Mouse (Mus musculus) limb, embryonic 14.5 days (tissue): ENCODE results near the gene Fars2. TPM values are rescaled to one million over a fixed set of nuclear protein-coding genes. Genes with fewer than 3 reads are reported as not detected.
A peak's percentile ranks its signal among the peaks of the same experiment; 100 is the strongest.

Source experiments
- ATAC-seq: fragments of 200-750 bp; cut with Nextera tagmentation; 2 replicates; pipeline ENCODE4 v1.8.0; 2017; ENCODE audit warnings: low read depth, moderate number of reproducible peaks, moderate TSS enrichment; ENCODE audit not compliant: low FRiP score
- DNase-seq: peaks from one replicate; pipeline ENCODE4 v3.0.0-alpha.2; 2015; ENCODE audit warnings: low spot score
- H3K27ac ChIP-seq: fragments of 300-500 bp; sonication (generic); replicated peaks from 2 replicates; pipeline ENCODE4 v1.5.1; 2014; ENCODE audit warnings: low read depth, mild to moderate bottlenecking, low read length, moderate library complexity, mixed read lengths
- H3K27me3 ChIP-seq: fragments of 300-500 bp; sonication (generic); 2 replicates; pipeline ENCODE4 v1.6.1; 2014; ENCODE audit warnings: low read length, mixed read lengths; ENCODE audit not compliant: control insufficient read depth, insufficient read depth
- H3K36me3 ChIP-seq: fragments of 300-500 bp; sonication (generic); 2 replicates; pipeline ENCODE4 v1.6.1; 2014; ENCODE audit warnings: mild to moderate bottlenecking, low read length, moderate library complexity, mixed read lengths; ENCODE audit not compliant: control insufficient read depth, insufficient read depth
- H3K4me1 ChIP-seq: fragments of 300-500 bp; sonication (generic); 2 replicates; pipeline ENCODE4 v1.6.1; 2014; ENCODE audit warnings: antibody characterized with exemption, low read length, mixed read lengths; ENCODE audit not compliant: control insufficient read depth, insufficient read depth
- H3K4me2 ChIP-seq: fragments of 300-500 bp; sonication (generic); replicated peaks from 2 replicates; pipeline ENCODE4 v1.6.1; 2014; ENCODE audit warnings: low read depth, mild to moderate bottlenecking, low read length, moderate library complexity; ENCODE audit not compliant: severe bottlenecking
- H3K4me3 ChIP-seq: fragments of 300-500 bp; sonication (generic); replicated peaks from 2 replicates; pipeline ENCODE4 v1.5.1; 2014; ENCODE audit warnings: low read length
- H3K9ac ChIP-seq: fragments of 300-500 bp; sonication (generic); 2 replicates; pipeline ENCODE4 v1.6.1; 2014; ENCODE audit warnings: mild to moderate bottlenecking, low read depth, low read length, moderate library complexity; ENCODE audit not compliant: severe bottlenecking
- H3K9me3 ChIP-seq: fragments of 300-500 bp; sonication (generic); 2 replicates; pipeline ENCODE4 v1.6.1; 2016; ENCODE audit warnings: low read length; ENCODE audit not compliant: control insufficient read depth
- POLR2A ChIP-seq: fragments of 200-500 bp; IDR thresholded peaks from 2 replicates; pipeline ENCODE4 v1.8.0; 2012; ENCODE audit warnings: inconsistent platforms, mild to moderate bottlenecking, moderate library complexity, borderline replicate concordance; ENCODE audit not compliant: insufficient read depth, insufficient read length; ENCODE audit errors: extremely low read depth
- WGBS: fragments of 180-500 bp; shearing (Covaris S2); extraction: QIAGEN DNeasy Blood & Tissue Kit; methylation state at CpG from one replicate; pipeline ENCODE4 v1.1.7; 2014; 5-methylcytosine and 5-hydroxymethylcytosine counted together
- polyA plus RNA-seq, 2 experiments: library from polyadenylated mRNA; depleted of rRNA in 1 of 2; stranded (reverse) in 1 of 2; unstranded in 1 of 2; fragments of >200 nt; fragmentation: Nextera tagmentation in 1 of 2; extraction: Ambion mirVana in 1 of 2; gene quantifications; 2 replicates each; pipeline versions ENCODE4 v1.2.1 to v1.2.3; 2012 to 2014

Gene Fars2
- polyA plus RNA-seq, 2 experiments, result 27.6 to 35.2 TPM

- Histone ChIP-seq H3K27me3 (peaks cover 43% of the 10 kb centered on the region), H3K36me3 (no peaks in the 10 kb centered on the region), H3K9ac (peak overlapping the region; percentile 60), H3K4me3 (peak overlapping the region; percentile 47), H3K4me1 (peaks cover 13% of the 10 kb centered on the region; the same call in 1 of the 2 replicates), H3K9me3 (no peaks in the 10 kb centered on the region), H3K4me2 (peak overlapping the region; percentile 70), H3K27ac (peak overlapping the region; percentile 21; the same call in 1 of the 2 replicates)
- no peak for TF ChIP-seq POLR2A
- peak; percentile 22 for DNase-seq
- ATAC-seq, result no peak
- under 1% methylated on average over 25 of the region's 26 CpGs for WGBS
These were observed 616.9 kb downstream of the Fars2 start for GRCm38 (mm10) chr13:36733989-36734690.

GRCm38 (mm10) chr13:36734731-36735571, 617.7 kb downstream of the Fars2 start, which contains the start of gene Nrn1:
Gene Nrn1, minus strand, starts transcription at chr13:36735131.
- H3K27me3 ChIP-seq, result peaks cover 40% of the 10 kb centered on the region
- no peak for DNase-seq
- H3K36me3 ChIP-seq, result no peaks in the 10 kb centered on the region

GRCm38 (mm10) chr13:36735901-36736618, 618.8 kb downstream of the Fars2 start:
- TF ChIP-seq POLR2A, result no peak
- Histone ChIP-seq H3K9ac (peak overlapping the region; percentile 50), H3K27ac (peak overlapping the region; percentile 88), H3K4me3 (peak overlapping the region; percentile 47), H3K9me3 (no peaks in the 10 kb centered on the region), H3K27me3 (peaks cover 33% of the 10 kb centered on the region), H3K36me3 (no peaks in the 10 kb centered on the region), H3K4me2 (peak overlapping the region; percentile 70), H3K4me1 (peaks cover 13% of the 10 kb centered on the region; the same call in 1 of the 2 replicates)
- DNase-seq (peak; percentile 90), ATAC-seq (peak; percentile 90)
- WGBS, result under 1% methylated on average over 27 of the region's 39 CpGs

More at GRCm38 (mm10) chr13:36734731-36735571, 617.7 kb downstream of the Fars2 start, which contains the start of gene Nrn1:
- Histone ChIP-seq H3K27ac (peak within 1 kb of the TSS; percentile 61), H3K9ac (peak within 1 kb of the TSS; percentile 60), H3K4me2 (peak within 1 kb of the TSS; percentile 70), H3K9me3 (no peaks in the 10 kb centered on the region), H3K4me1 (peaks cover 13% of the 10 kb centered on the region; the same call in 1 of the 2 replicates), H3K4me3 (peak within 1 kb of the TSS; percentile 47)
- ATAC-seq, result peak; percentile 5; the same call in 1 of the 2 replicates
- TF ChIP-seq POLR2A, result 0 out of 2 replicates have a peak, but pooled peaks have one; percentile 33
- WGBS, result under 1% methylated on average over 50 of the region's 50 CpGs

GRCm38 (mm10) chr13:36736619-36736996, 619.4 kb downstream of the Fars2 start:
- peak overlapping the region; percentile 50 for H3K9ac ChIP-seq
- DNase-seq (peak; percentile 48), ATAC-seq (peak; percentile 27)
- peak overlapping the region; percentile 47 for H3K4me3 ChIP-seq
- peaks cover 11% of the 10 kb centered on the region; the same call in 1 of the 2 replicates for H3K4me1 ChIP-seq
- peaks cover 33% of the 10 kb centered on the region for H3K27me3 ChIP-seq
- H3K36me3 ChIP-seq, result no peaks in the 10 kb centered on the region
- no peak for TF ChIP-seq POLR2A
- 5% methylated on average over 9 of the region's 9 CpGs for WGBS
- H3K9me3 ChIP-seq, result no peaks in the 10 kb centered on the region
- peak overlapping the region; percentile 70 for H3K4me2 ChIP-seq
- peak overlapping the region; percentile 88 for H3K27ac ChIP-seq
